Mouse (Mus musculus): ENCODE measurements at regions not wholly inside any gene's neighbourhood (a gene's known extent, or its start where the extent isn't known, plus 50 kb on each side); places are given as distances from the start of the nearest gene placed in this dataset.

GRCm38 (mm10) chr13:112130220-112130619 is 158.0 kb upstream of the Ankrd55 start:
- no peak for TF ChIP-seq HCFC1 (IDR thresholded peaks at IDR 0.05; ENCODE audit: borderline replicate concordance, insufficient read depth, low read length)
- TF ChIP-seq ZNF384 (IDR thresholded peaks at IDR 0.05; ENCODE audit: low read depth, low read length) = no peak
- no peak for TF ChIP-seq MAFK (IDR thresholded peaks at IDR 0.05; ENCODE audit: insufficient read depth, low read depth, low read length)
- TF ChIP-seq ZC3H11A (IDR thresholded peaks at IDR 0.05; ENCODE audit: borderline replicate concordance, low read depth, low read length) = no peak

Data from ES-E14 (cell line).